Mouse (Mus musculus) hindbrain, embryonic 11.5 days (tissue): Measurements from ENCODE around the gene Kcnb1. TPM values are rescaled to one million over a fixed set of nuclear protein-coding genes. Genes with fewer than 3 reads are reported as not detected.
A peak's percentile ranks its signal among the peaks of the same experiment; 100 is the strongest.

Experiments used
- ATAC-seq: fragments of 200-750 bp; cut with Nextera tagmentation; 2 replicates; pipeline ENCODE4 v1.8.0; 2017; ENCODE audit warnings: mild to moderate bottlenecking, moderate TSS enrichment, moderate library complexity; ENCODE audit not compliant: low FRiP score
- DNase-seq: peaks from one replicate; pipeline ENCODE4 v3.0.0-alpha.2; 2015; ENCODE audit warnings: low spot score
- H3K27ac ChIP-seq: fragments of 300-500 bp; sonication (generic); 2 replicates; pipeline ENCODE4 v1.5.1; 2014; ENCODE audit warnings: mild to moderate bottlenecking, low read depth, low read length
- H3K27me3 ChIP-seq: fragments of 300-500 bp; sonication (generic); 2 replicates; pipeline ENCODE4 v1.6.1; 2014; ENCODE audit warnings: mild to moderate bottlenecking, low read length, moderate library complexity, mixed read lengths; ENCODE audit not compliant: control insufficient read depth, insufficient read depth
- H3K36me3 ChIP-seq: fragments of 300-500 bp; sonication (generic); 2 replicates; pipeline ENCODE4 v1.6.1; 2014; ENCODE audit warnings: mild to moderate bottlenecking, low read length, moderate library complexity, mixed read lengths; ENCODE audit not compliant: control insufficient read depth, insufficient read depth
- H3K4me1 ChIP-seq: fragments of 300-500 bp; sonication (generic); replicated peaks from 2 replicates; pipeline ENCODE4 v1.6.1; 2014; ENCODE audit warnings: low read length, mixed read lengths; ENCODE audit not compliant: control insufficient read depth, insufficient read depth
- H3K4me2 ChIP-seq: fragments of 300-500 bp; sonication (generic); replicated peaks from 2 replicates; pipeline ENCODE4 v1.6.1; 2014; ENCODE audit warnings: mild to moderate bottlenecking, low read depth, low read length
- H3K4me3 ChIP-seq: fragments of 300-500 bp; sonication (generic); 2 replicates; pipeline ENCODE4 v1.5.1; 2014; ENCODE audit warnings: low read depth, low read length
- H3K9ac ChIP-seq: fragments of 300-500 bp; sonication (generic); 2 replicates; pipeline ENCODE4 v1.6.1; 2014; ENCODE audit warnings: low read depth, low read length
- H3K9me3 ChIP-seq: fragments of 300-500 bp; sonication (generic); 2 replicates; pipeline ENCODE4 v1.6.1; 2016; ENCODE audit warnings: low read length; ENCODE audit not compliant: control insufficient read depth
- WGBS: fragments of 180-500 bp; shearing (Covaris S2); extraction: QIAGEN DNeasy Blood & Tissue Kit; methylation state at CpG from one replicate; pipeline ENCODE4 v1.1.7; 2014; 5-methylcytosine and 5-hydroxymethylcytosine counted together
- polyA plus RNA-seq: library from polyadenylated mRNA; unstranded; fragments of >200 nt; fragmentation: Nextera tagmentation; extraction: Ambion mirVana; gene quantifications from 2 replicates; pipeline ENCODE4 v1.2.1, GENCODE M21; 2014

Kcnb1 gene
- polyA plus RNA-seq, 1 experiment from 2014 or later = 0.69 TPM

GRCm38 (mm10) chr2:167130050-167130770 is 59.7 kb downstream of the Kcnb1 start:
- Histone ChIP-seq H3K9ac (no peak overlapping the region), H3K4me3 (no peak overlapping the region), H3K27ac (0 out of 2 replicates have a peak overlapping the region, but pooled peaks have one; percentile 8), H3K36me3 (no peaks in the 10 kb centered on the region), H3K4me1 (peaks cover 5% of the 10 kb centered on the region), H3K4me2 (no peak overlapping the region), H3K9me3 (no peaks in the 10 kb centered on the region), H3K27me3 (no peaks in the 10 kb centered on the region)
- peak; percentile 23 for DNase-seq
- WGBS = 35% methylated on average over 9 of the region's 9 CpGs
- no peak for ATAC-seq

- ATAC-seq (no peak), DNase-seq (peak; percentile 16)
- Histone ChIP-seq H3K27me3 (no peaks in the 10 kb centered on the region), H3K9ac (no peak overlapping the region), H3K4me2 (0 out of 2 replicates have a peak overlapping the region, but pooled peaks have one; percentile 18), H3K4me3 (no peak overlapping the region), H3K9me3 (no peaks in the 10 kb centered on the region), H3K4me1 (peaks cover 5% of the 10 kb centered on the region), H3K36me3 (no peaks in the 10 kb centered on the region), H3K27ac (no peak overlapping the region)
- 16% methylated on average over 9 of the region's 9 CpGs for WGBS
Observed at GRCm38 (mm10) chr2:167129608-167129955, 60.4 kb downstream of the Kcnb1 start.

- peaks cover 5% of the 10 kb centered on the region for H3K4me1 ChIP-seq
- ATAC-seq (no peak), DNase-seq (peak; percentile 19)
- 41% methylated on average over 20 of the region's 20 CpGs for WGBS
- H3K27me3 ChIP-seq = no peaks in the 10 kb centered on the region
- 0 out of 2 replicates have a peak overlapping the region, but pooled peaks have one; percentile 18 for H3K4me2 ChIP-seq
- H3K27ac ChIP-seq = no peak overlapping the region
- no peaks in the 10 kb centered on the region for H3K36me3 ChIP-seq
- H3K9me3 ChIP-seq = no peaks in the 10 kb centered on the region
- no peak overlapping the region for H3K9ac ChIP-seq
- H3K4me3 ChIP-seq = no peak overlapping the region
Observed at GRCm38 (mm10) chr2:167128699-167129607, 61.0 kb downstream of the Kcnb1 start.

- H3K4me2 ChIP-seq = no peak overlapping the region
- no peaks in the 10 kb centered on the region for H3K9me3 ChIP-seq
- H3K4me1 ChIP-seq = peaks cover 5% of the 10 kb centered on the region
- no peaks in the 10 kb centered on the region for H3K36me3 ChIP-seq
- H3K4me3 ChIP-seq = no peak overlapping the region
- DNase-seq (no peak), ATAC-seq (no peak)
- H3K27ac ChIP-seq = no peak overlapping the region
- H3K9ac ChIP-seq = no peak overlapping the region
- no peaks in the 10 kb centered on the region for H3K27me3 ChIP-seq
- 81% methylated on average over 5 of the region's 5 CpGs for WGBS
Observed at GRCm38 (mm10) chr2:167127404-167127803, 62.6 kb downstream of the Kcnb1 start.

GRCm38 (mm10) chr2:167125781-167126180 is 64.2 kb downstream of the Kcnb1 start:
- Histone ChIP-seq H3K27ac (no peak overlapping the region), H3K9me3 (no peaks in the 10 kb centered on the region), H3K4me2 (no peak overlapping the region), H3K4me3 (no peak overlapping the region), H3K27me3 (no peaks in the 10 kb centered on the region), H3K9ac (no peak overlapping the region), H3K4me1 (peaks cover 5% of the 10 kb centered on the region), H3K36me3 (no peaks in the 10 kb centered on the region)
- no peak for DNase-seq
- WGBS = 69% methylated on average over 4 of the region's 4 CpGs
- ATAC-seq = no peak

GRCm38 (mm10) chr2:167123936-167124335 is 66.0 kb downstream of the Kcnb1 start:
- Histone ChIP-seq H3K27me3 (no peaks in the 10 kb centered on the region), H3K36me3 (no peaks in the 10 kb centered on the region), H3K4me1 (no peaks in the 10 kb centered on the region; the same call in 1 of the 2 replicates), H3K4me2 (no peak overlapping the region), H3K4me3 (no peak overlapping the region), H3K27ac (no peak overlapping the region), H3K9me3 (no peaks in the 10 kb centered on the region), H3K9ac (no peak overlapping the region)
- DNase-seq = peak; percentile 20
- 59% methylated on average over 11 of the region's 11 CpGs for WGBS
- no peak for ATAC-seq

GRCm38 (mm10) chr2:167122737-167123136 is 67.2 kb downstream of the Kcnb1 start:
- Histone ChIP-seq H3K4me1 (no peaks in the 10 kb centered on the region; the same call in 1 of the 2 replicates), H3K36me3 (no peaks in the 10 kb centered on the region), H3K9ac (no peak overlapping the region), H3K4me3 (no peak overlapping the region), H3K4me2 (no peak overlapping the region), H3K9me3 (no peaks in the 10 kb centered on the region), H3K27ac (no peak overlapping the region), H3K27me3 (no peaks in the 10 kb centered on the region)
- 90% methylated on average over 6 of the region's 6 CpGs for WGBS
- DNase-seq (no peak), ATAC-seq (no peak)

- no peak overlapping the region for H3K9ac ChIP-seq
- no peak overlapping the region for H3K27ac ChIP-seq
- no peaks in the 10 kb centered on the region; the same call in 1 of the 2 replicates for H3K4me1 ChIP-seq
- H3K4me3 ChIP-seq = no peak overlapping the region
- no peaks in the 10 kb centered on the region for H3K27me3 ChIP-seq
- ATAC-seq = no peak
- H3K9me3 ChIP-seq = no peaks in the 10 kb centered on the region
- no peak overlapping the region for H3K4me2 ChIP-seq
- no peaks in the 10 kb centered on the region for H3K36me3 ChIP-seq
- DNase-seq = no peak
- 91% methylated on average over 7 of the region's 7 CpGs for WGBS
Observed at GRCm38 (mm10) chr2:167121996-167122395, 68.0 kb downstream of the Kcnb1 start.
